Mouse (Mus musculus) cortical plate, adult 2 months (tissue): ENCODE measurements around the gene Prr36. TPM values are rescaled to one million over a fixed set of nuclear protein-coding genes. Genes with fewer than 3 reads are reported as not detected.

ENCODE experiments used
- H3K27ac ChIP-seq: fragments of 200-500 bp; 2 replicates; pipeline ENCODE4 v1.5.1; 2012; ENCODE audit warnings: low read length, control low read depth, inconsistent platforms; ENCODE audit not compliant: insufficient read depth
- H3K4me1 ChIP-seq: fragments of 200-500 bp; 2 replicates; pipeline ENCODE4 v1.6.1; 2011; ENCODE audit warnings: low read length; ENCODE audit not compliant: control insufficient read depth, insufficient read depth
- H3K4me3 ChIP-seq: fragments of 200-500 bp; 2 replicates; pipeline ENCODE4 v1.5.1; 2011; ENCODE audit warnings: mild to moderate bottlenecking, low read length, control low read depth; ENCODE audit not compliant: insufficient read depth
- CTCF ChIP-seq: fragments of 200-500 bp; IDR thresholded peaks from 2 replicates; pipeline ENCODE4 v1.5.1; 2011; ENCODE audit warnings: mild to moderate bottlenecking, control low read depth, low read length; ENCODE audit not compliant: insufficient read depth; ENCODE audit errors: extremely low read depth
- POLR2A ChIP-seq: fragments of 200-500 bp; IDR thresholded peaks from 2 replicates; pipeline ENCODE4 v1.6.1; 2011; ENCODE audit warnings: mild to moderate bottlenecking, low read length, control low read depth; ENCODE audit not compliant: insufficient read depth; ENCODE audit errors: extremely low read depth
- polyA plus RNA-seq: library from polyadenylated mRNA; depleted of rRNA; stranded (reverse); fragments of >200 nt; gene quantifications from 2 replicates; pipeline ENCODE4 v1.2.3, GENCODE M21; 2012; rRNA removed

Prr36 gene
- 16.7 and 18.6 TPM in 2 replicates for polyA plus RNA-seq

DNA sequence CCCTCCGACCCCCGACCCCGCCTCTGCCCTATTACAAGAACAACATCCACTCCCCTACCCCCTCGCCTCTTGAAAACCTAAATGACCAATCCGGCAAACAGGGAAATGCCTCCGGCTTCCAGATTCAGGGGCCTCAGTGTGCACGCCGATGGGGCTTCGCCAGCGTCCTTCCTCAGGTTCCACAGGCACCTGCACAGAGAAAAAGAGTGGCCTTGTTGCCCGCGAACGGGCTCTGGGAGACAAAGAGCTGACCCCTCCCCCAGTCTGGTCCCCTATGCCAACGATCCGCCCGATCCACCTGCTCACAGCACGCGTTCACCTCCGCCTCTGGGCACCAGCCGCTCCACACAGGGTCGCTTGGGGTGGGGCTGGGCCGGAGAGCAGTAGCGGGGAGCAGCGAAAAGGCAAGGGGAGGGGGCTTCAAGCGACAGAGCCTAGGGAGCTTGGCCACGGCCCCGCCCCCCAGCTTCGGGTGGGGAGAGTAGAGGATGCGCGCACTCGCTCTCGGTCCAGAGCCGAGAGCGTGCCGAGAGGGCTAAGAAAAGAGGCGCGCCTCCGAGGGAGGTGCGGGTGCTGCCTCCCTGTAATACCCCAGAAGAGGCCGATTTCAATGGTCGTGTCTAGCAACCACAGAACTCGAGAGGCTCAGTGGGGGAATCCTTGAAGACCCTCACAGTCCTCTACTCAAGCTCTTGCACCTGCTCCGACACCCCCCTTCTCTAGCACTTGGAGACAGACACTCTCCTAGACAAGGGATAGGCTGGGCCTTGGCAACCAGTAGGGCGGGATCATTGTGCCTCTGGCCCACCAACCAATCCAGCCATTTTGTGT is at the start of gene Prr36:
Prr36 (minus strand) TSS at position 669 of the 831 bp plus-strand sequence.
- no peaks in the 10 kb centered on the region; the same call in 1 of the 2 replicates for H3K4me1 ChIP-seq
- no peak for TF ChIP-seq POLR2A
- TF ChIP-seq CTCF: no peak
- peak within 1 kb of the TSS; percentile 52; the same call in 1 of the 2 replicates for H3K27ac ChIP-seq
- peak within 1 kb of the TSS; percentile 74 for H3K4me3 ChIP-seq

DNA sequence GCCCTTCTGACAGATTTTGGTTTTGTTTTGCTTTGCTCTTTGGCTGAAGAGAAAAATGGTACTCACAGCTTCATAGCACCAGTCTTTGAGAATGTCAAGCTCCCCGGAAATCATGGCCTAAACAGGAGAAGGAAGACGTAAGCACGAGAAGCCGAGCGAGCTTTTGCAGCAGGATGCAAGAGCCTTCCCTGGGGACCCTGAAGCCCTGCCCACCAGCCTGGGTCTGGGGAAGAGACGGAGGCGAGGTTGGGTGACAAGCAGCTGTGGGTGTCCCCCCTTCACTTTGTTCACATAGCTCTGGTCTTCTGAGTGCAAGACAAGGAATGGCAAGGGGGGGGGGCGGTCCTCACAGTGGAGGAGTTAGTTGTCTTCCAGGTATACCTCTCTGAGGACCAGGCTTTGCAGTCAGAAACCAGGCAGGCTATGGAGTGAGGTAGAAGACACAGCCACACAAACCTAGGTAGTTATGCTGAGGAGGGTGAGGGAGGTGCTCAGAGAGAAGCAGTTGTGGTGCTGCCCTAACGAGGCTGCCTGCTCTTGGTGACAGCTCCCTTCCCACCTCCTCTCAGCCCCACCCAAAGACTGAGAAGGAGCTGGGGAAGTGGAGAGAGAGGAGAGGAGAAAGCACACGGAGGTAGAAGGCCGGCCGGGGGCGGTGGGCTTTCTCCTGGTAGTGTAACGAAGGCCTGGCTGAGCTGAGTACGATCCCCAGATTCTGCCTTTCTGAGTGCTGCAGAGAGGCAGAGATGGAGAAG is 48.1 kb upstream of the Prr36 start:
- Histone ChIP-seq H3K4me3 (no peak overlapping the region), H3K4me1 (peaks cover 9% of the 10 kb centered on the region), H3K27ac (peak overlapping the region; percentile 39)
- 0 out of 2 replicates have a peak, but pooled peaks have one; percentile 10 for TF ChIP-seq POLR2A
- no peak for TF ChIP-seq CTCF

GRCm38 (mm10) chr8:4263105-4263791 is 46.0 kb upstream of the Prr36 start:
- no peak for TF ChIP-seq POLR2A
- TF ChIP-seq CTCF: no peak
- Histone ChIP-seq H3K27ac (peak overlapping the region; percentile 41; the same call in 1 of the 2 replicates), H3K4me1 (peaks cover 12% of the 10 kb centered on the region), H3K4me3 (no peak overlapping the region)

DNA sequence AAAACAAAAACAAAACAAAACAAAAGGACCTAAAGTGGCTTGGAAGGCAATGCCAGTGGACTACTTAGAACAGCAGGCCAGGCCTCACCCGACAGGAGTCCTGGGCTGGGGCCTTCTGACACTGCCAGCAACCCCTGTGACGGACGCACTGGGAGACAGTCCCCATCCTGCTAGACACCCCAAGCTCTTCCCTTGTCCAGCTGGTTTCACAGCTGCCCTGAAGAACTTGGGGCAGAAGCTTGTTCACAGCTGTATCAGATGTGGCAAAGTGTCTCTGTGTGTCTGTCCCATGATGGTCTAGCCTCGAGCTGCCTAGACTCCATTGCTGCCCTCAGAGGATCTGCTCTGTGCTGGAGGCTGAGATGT is 42.5 kb upstream of the Prr36 start:
- Histone ChIP-seq H3K4me1 (peaks cover 12% of the 10 kb centered on the region), H3K4me3 (no peak overlapping the region), H3K27ac (no peak overlapping the region)
- TF ChIP-seq POLR2A (no peak), CTCF (no peak)

DNA sequence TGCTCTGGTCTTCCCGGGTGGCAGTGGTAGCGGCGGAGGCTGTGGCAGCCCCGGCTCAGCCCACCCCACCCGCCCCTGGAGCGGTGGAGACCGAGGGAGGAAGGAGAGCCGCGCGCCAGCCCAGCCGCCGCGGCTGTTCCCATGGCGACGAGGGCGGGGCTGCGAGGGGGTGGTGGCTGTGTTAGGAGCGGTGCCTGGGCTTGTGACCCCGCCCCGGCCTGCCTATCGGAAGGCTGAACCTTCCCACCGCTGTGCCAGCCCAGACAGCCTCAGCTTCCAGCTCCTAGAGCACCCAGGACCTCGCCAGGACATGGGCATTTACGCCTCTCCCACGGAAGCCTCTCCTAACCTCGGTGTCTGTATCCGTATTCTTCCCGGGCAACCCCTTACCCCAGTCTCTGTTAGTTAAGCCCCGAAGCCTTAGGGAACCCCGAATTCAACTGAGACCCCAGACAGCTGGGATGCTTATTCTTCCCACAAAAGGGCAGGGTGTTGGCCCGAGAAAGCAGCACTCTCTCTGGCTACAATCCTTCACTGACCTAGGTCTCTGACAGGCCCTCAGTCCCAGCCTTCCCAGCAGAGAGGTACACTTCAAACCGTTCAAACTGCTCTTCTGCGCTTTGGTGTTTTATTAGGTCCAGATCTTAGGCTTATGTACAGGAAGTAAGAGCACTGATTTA is 42.0 kb upstream of the Prr36 start, which contains the start of gene Ctxn1:
Ctxn1 (minus strand) TSS at position 150 of the 680 bp plus-strand sequence.
- TF ChIP-seq CTCF (no peak), POLR2A (peak; percentile 58; the same call in 1 of the 2 replicates)
- Histone ChIP-seq H3K27ac (peak within 1 kb of the TSS; percentile 93), H3K4me1 (peaks cover 10% of the 10 kb centered on the region), H3K4me3 (peak within 1 kb of the TSS; percentile 89)

DNA sequence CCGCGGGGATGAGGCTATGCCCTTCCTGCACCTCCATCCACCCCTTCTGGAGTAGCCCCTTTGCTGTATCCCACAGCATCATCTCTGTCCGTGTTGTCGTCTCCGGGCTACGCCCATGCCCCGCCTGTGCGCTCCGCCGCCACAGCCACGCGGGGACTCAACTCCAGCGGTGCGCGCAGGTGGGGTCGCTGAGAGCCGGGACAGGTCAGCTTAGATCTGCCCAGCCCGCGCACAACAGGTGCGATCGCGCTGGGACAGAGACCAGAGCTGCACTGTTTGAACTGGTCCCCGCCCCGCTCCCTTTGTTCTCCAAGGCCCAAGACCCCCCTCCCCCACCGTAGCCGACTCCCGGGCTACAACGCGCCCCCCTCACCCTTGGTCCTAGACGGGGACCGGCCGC is 41.4 kb upstream of the Prr36 start:
- no peak for TF ChIP-seq CTCF
- no peak for TF ChIP-seq POLR2A
- peaks cover 10% of the 10 kb centered on the region for H3K4me1 ChIP-seq
- peak overlapping the region; percentile 89 for H3K4me3 ChIP-seq
- peak overlapping the region; percentile 89 for H3K27ac ChIP-seq

DNA sequence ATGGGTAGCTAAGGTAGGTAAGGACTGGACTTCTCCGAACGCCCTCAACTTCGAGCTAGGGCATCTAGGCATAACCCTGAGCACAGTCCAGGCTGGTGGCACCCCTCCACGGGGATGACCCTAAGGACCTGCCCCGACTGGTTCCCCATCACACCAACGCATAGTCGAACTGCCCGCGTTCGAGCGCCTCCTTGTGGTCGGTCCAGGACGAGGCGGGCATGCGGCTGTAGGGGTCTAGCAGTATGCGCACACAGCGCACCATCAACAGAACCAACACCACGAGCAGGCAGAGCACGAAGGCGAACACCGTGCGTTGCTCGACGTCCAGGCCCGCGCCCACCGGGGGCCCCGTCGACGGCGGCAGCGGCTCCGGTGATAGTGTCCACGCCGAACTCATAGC is 41.0 kb upstream of the Prr36 start:
- Histone ChIP-seq H3K27ac (peak overlapping the region; percentile 89), H3K4me3 (peak overlapping the region; percentile 89), H3K4me1 (peaks cover 8% of the 10 kb centered on the region)
- TF ChIP-seq CTCF (peak; percentile 67), POLR2A (no peak; the same call in 1 of the 2 replicates)

DNA sequence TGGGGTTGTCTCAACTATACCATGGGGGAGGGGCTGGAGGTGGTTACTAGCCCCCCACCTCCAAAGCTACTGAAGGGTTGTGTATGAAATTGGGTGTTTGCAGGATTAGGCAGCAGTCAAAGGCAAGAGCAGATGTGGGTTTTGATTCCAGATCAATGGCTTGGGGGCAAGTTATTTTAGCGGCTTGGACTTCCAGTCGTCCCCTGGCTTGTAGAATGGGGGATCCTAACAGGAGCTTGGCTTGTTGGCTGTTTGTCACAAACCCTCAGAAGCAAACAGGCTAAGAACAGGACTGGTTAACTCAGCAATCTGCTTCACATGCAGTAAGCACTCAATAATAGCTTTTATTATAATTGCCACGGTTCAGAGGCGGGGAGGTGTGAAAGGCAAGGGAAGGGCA is 40.1 kb upstream of the Prr36 start:
- TF ChIP-seq POLR2A (no peak), CTCF (no peak)
- Histone ChIP-seq H3K27ac (peak overlapping the region; percentile 89), H3K4me3 (peak overlapping the region; percentile 89), H3K4me1 (peaks cover 7% of the 10 kb centered on the region)
